Mouse (Mus musculus) cerebellum, adult 2 months (tissue): Measurements from ENCODE around the gene Ccdc34. TPM values are rescaled to one million over a fixed set of nuclear protein-coding genes. Genes with fewer than 3 reads are reported as not detected.

Experiments
- DNase-seq, 2 experiments: peaks; one replicate each; pipeline ENCODE4 v3.0.0; 2021
- H3K27ac ChIP-seq: fragments of 200-500 bp; 2 replicates; pipeline ENCODE4 v1.5.1; 2012; ENCODE audit warnings: low read length, control low read depth, inconsistent platforms; ENCODE audit not compliant: insufficient read depth
- H3K27me3 ChIP-seq: fragments of 200-500 bp; 2 replicates; pipeline ENCODE4 v1.6.1; 2012; ENCODE audit warnings: inconsistent platforms, mild to moderate bottlenecking, low read length, moderate library complexity; ENCODE audit not compliant: control insufficient read depth, insufficient read depth
- H3K4me1 ChIP-seq: fragments of 200-500 bp; 2 replicates; pipeline ENCODE4 v1.6.1; 2011; ENCODE audit warnings: low read length; ENCODE audit not compliant: control insufficient read depth, insufficient read depth
- H3K4me3 ChIP-seq: fragments of 200-500 bp; replicated peaks from 2 replicates; pipeline ENCODE3; 2011; ENCODE audit warnings: mild to moderate bottlenecking, low read depth, low read length, control low read depth; ENCODE audit not compliant: insufficient read depth
- CTCF ChIP-seq: fragments of 200-500 bp; IDR thresholded peaks from 2 replicates; pipeline ENCODE4 v1.5.1; 2011; ENCODE audit warnings: low read depth, mild to moderate bottlenecking, control low read depth, low read length, moderate library complexity, borderline replicate concordance; ENCODE audit not compliant: insufficient read depth
- POLR2A ChIP-seq: fragments of 200-500 bp; IDR thresholded peaks from 2 replicates; pipeline ENCODE4 v1.6.1; 2011; ENCODE audit warnings: low read length, control low read depth, borderline replicate concordance; ENCODE audit not compliant: insufficient read depth
- WGBS: fragments of 180-500 bp; shearing (Covaris S2); methylation state at CpG from one replicate; pipeline ENCODE4 v1.1.7; 2018; 5-methylcytosine and 5-hydroxymethylcytosine counted together
- polyA plus RNA-seq: library from polyadenylated mRNA; depleted of rRNA; stranded (reverse); fragments of >200 nt; gene quantifications from 2 replicates; pipeline ENCODE4 v1.2.3, GENCODE M21; 2012

Gene Ccdc34
- polyA plus RNA-seq, 1 experiment, result 12.0 TPM

GRCm38 (mm10) chr2:110188696-110189397 is 171.2 kb downstream of the Ccdc34 start:
- Histone ChIP-seq H3K27ac (no peak overlapping the region), H3K27me3 (no peaks in the 10 kb centered on the region; the same call in 1 of the 2 replicates), H3K4me1 (0 out of 2 replicates have a peak, but pooled peaks cover 2% of the 10 kb centered on the region), H3K4me3 (no peak overlapping the region)
- no peak for DNase-seq
- TF ChIP-seq CTCF, result no peak
- TF ChIP-seq POLR2A, result no peak
- WGBS, result 92% methylated on average over 4 of the region's 4 CpGs

- Histone ChIP-seq H3K4me1 (0 out of 2 replicates have a peak, but pooled peaks cover 2% of the 10 kb centered on the region), H3K27ac (no peak overlapping the region), H3K27me3 (no peaks in the 10 kb centered on the region; the same call in 1 of the 2 replicates), H3K4me3 (no peak overlapping the region)
- DNase-seq, result no peak
- 95% methylated on average over 2 of the region's 2 CpGs for WGBS
- TF ChIP-seq CTCF, result no peak
Observed at GRCm38 (mm10) chr2:110190416-110190815, 172.8 kb downstream of the Ccdc34 start.

GRCm38 (mm10) chr2:110191186-110191690 is 173.6 kb downstream of the Ccdc34 start:
- Histone ChIP-seq H3K27me3 (no peaks in the 10 kb centered on the region; the same call in 1 of the 2 replicates), H3K4me3 (no peak overlapping the region), H3K4me1 (0 out of 2 replicates have a peak, but pooled peaks cover 2% of the 10 kb centered on the region), H3K27ac (no peak overlapping the region)
- DNase-seq, result no peak
- 85% methylated on average over 4 of the region's 4 CpGs for WGBS
- TF ChIP-seq POLR2A (no peak), CTCF (no peak)

- Histone ChIP-seq H3K4me1 (0 out of 2 replicates have a peak, but pooled peaks cover 2% of the 10 kb centered on the region), H3K4me3 (no peak overlapping the region), H3K27me3 (no peaks in the 10 kb centered on the region; the same call in 1 of the 2 replicates), H3K27ac (no peak overlapping the region)
- DNase-seq, result no peak
- 39% methylated on average over 15 of the region's 15 CpGs for WGBS
- TF ChIP-seq POLR2A, result no peak
- no peak for TF ChIP-seq CTCF
Observed at GRCm38 (mm10) chr2:110191965-110192701, 174.5 kb downstream of the Ccdc34 start.

GRCm38 (mm10) chr2:110192702-110193312 is 175.2 kb downstream of the Ccdc34 start:
- H3K27me3 ChIP-seq, result no peaks in the 10 kb centered on the region; the same call in 1 of the 2 replicates
- WGBS, result 22% methylated on average over 3 of the region's 3 CpGs
- no peak overlapping the region for H3K27ac ChIP-seq
- no peak overlapping the region for H3K4me3 ChIP-seq
- 0 out of 2 replicates have a peak, but pooled peaks cover 2% of the 10 kb centered on the region for H3K4me1 ChIP-seq
- TF ChIP-seq CTCF (no peak), POLR2A (no peak)
- no peak for DNase-seq

- 0 out of 2 replicates have a peak, but pooled peaks cover 2% of the 10 kb centered on the region for H3K4me1 ChIP-seq
- 91% methylated on average over 2 of the region's 2 CpGs for WGBS
- no peaks in the 10 kb centered on the region; the same call in 1 of the 2 replicates for H3K27me3 ChIP-seq
- H3K27ac ChIP-seq, result no peak overlapping the region
- no peak overlapping the region for H3K4me3 ChIP-seq
- no peak for DNase-seq
- no peak for TF ChIP-seq POLR2A
- no peak for TF ChIP-seq CTCF
Observed at GRCm38 (mm10) chr2:110196551-110196950, 178.9 kb downstream of the Ccdc34 start.

GRCm38 (mm10) chr2:110199648-110200047 is 182.0 kb downstream of the Ccdc34 start:
- WGBS, result 81% methylated on average over 1 of the region's 1 CpGs
- Histone ChIP-seq H3K4me1 (no peaks in the 10 kb centered on the region), H3K4me3 (no peak overlapping the region), H3K27ac (no peak overlapping the region), H3K27me3 (no peaks in the 10 kb centered on the region)
- DNase-seq, result no peak
- no peak for TF ChIP-seq POLR2A
- TF ChIP-seq CTCF, result no peak
